Mouse (Mus musculus): ENCODE results near the gene Magi2. TPM values are rescaled to one million over a fixed set of nuclear protein-coding genes. Genes with fewer than 3 reads are reported as not detected.

Gene Magi2
- polyA plus RNA-seq, 1 experiment from 2014 or later, result 22.3 TPM

DNA sequence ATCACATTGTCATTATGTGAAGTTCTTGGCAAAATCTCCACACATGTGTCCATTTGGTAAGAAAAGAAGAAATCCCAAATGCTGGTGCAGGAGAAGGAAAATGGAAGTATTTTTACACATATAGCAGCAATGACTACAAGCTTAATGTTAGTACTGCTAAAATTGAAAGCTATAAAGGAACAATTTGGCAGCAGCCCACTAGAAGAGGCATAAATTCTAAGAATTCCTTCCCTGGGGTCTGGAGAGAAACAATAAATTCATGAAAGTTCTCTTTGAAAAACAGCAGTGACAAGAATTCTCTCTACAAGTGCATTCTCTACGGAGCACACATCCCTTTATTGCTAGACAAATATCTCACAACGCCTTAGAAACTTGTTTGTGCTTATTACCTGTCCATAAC lies 913.4 kb downstream of the Magi2 start:
- peaks cover 12% of the 10 kb centered on the region for H3K4me1 ChIP-seq
- 65% methylated on average over 2 of the region's 2 CpGs for WGBS
- no peak overlapping the region for H3K9ac ChIP-seq
- ATAC-seq (ENCODE audit: low FRiP score), result no peak
- no peaks in the 10 kb centered on the region for H3K9me3 ChIP-seq
- no peak overlapping the region for H3K4me2 ChIP-seq
- no peak overlapping the region for H3K4me3 ChIP-seq (replicated peaks)
- H3K27me3 ChIP-seq, result no peaks in the 10 kb centered on the region
- H3K36me3 ChIP-seq (replicated peaks), result no peaks in the 10 kb centered on the region
- H3K27ac ChIP-seq, result 0 out of 2 replicates have a peak overlapping the region, but pooled peaks have one; percentile 31

GRCm38 (mm10) chr5:20140662-20141444 lies 914.0 kb downstream of the Magi2 start:
- Histone ChIP-seq H3K36me3 (replicated peaks) (no peaks in the 10 kb centered on the region), H3K27me3 (no peaks in the 10 kb centered on the region), H3K9me3 (no peaks in the 10 kb centered on the region), H3K4me2 (peak overlapping the region; percentile 13; the same call in 1 of the 2 replicates), H3K9ac (no peak overlapping the region), H3K4me3 (replicated peaks) (no peak overlapping the region), H3K4me1 (peaks cover 12% of the 10 kb centered on the region), H3K27ac (peak overlapping the region; percentile 71)
- 36% methylated on average over 10 of the region's 10 CpGs for WGBS
- ATAC-seq (ENCODE audit: low FRiP score), result peak; percentile 71; the same call in 1 of the 2 replicates

DNA sequence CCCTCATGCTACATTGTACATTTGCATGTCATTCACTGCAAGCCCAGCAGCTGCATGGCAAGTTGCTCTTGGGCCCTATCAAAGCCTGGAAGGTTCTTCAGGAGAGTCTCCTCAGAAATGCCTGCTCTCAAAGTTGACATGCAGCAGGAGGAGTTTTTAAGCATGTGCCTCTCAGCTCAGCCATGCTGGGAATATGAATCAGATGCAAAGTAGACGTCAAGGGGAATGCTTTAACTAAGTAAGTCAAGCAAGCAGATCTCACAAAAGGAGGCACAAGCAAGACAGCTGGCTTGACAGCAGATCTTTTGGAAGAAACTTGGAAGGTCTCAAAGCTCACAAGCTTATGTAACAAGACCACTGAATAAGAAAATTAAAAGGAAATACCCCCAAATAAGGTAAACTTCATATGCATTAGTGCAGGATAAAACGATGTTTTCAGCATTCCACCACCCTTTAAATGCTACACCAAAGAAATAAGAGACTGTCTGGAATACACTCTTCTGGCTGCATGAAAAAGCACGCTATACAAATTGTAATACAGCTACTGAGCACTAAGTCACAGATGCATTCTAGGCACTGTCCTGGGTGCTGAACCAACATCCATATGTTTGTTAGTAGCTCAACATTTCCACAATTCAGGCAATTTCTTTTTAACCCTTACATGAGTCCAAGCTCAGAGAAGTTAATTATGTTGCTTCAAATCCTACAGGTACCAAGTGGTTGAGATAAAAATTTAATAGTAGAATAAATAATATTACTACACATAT lies 926.7 kb downstream of the Magi2 start:
- no peak overlapping the region for H3K27ac ChIP-seq
- no peaks in the 10 kb centered on the region for H3K36me3 ChIP-seq (replicated peaks)
- no peaks in the 10 kb centered on the region for H3K9me3 ChIP-seq
- H3K9ac ChIP-seq, result no peak overlapping the region
- no peak for ATAC-seq (ENCODE audit: low FRiP score)
- no peak overlapping the region for H3K4me2 ChIP-seq
- 44% methylated on average over 3 of the region's 3 CpGs for WGBS
- H3K4me1 ChIP-seq, result peaks cover 7% of the 10 kb centered on the region
- H3K27me3 ChIP-seq, result no peaks in the 10 kb centered on the region
- no peak overlapping the region for H3K4me3 ChIP-seq (replicated peaks)

DNA sequence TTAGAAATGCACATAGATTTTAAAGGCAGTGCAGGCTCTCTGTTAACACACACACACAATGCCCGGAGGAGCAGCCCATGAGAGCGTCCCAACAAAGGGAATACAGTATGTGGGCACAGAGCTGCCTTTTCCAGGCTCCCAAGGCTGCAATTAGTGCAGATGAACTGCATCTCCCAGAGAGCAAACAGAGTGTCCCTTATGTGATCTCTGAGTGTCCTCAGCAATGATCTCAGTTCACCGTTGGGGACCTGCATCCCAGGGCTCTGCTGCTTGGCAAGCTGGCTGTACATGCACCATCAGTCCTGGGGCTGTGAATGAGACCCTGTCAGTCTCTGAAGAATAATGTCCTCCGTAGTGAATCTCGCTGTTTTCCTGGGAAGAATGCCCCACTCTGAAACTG lies 969.9 kb downstream of the Magi2 start:
- 52% methylated on average over 5 of the region's 5 CpGs for WGBS
- Histone ChIP-seq H3K27me3 (no peaks in the 10 kb centered on the region), H3K27ac (no peak overlapping the region), H3K36me3 (replicated peaks) (no peaks in the 10 kb centered on the region), H3K9ac (no peak overlapping the region), H3K9me3 (no peaks in the 10 kb centered on the region), H3K4me3 (replicated peaks) (no peak overlapping the region), H3K4me2 (no peak overlapping the region), H3K4me1 (peaks cover 4% of the 10 kb centered on the region; the same call in 1 of the 2 replicates)
- ATAC-seq (ENCODE audit: low FRiP score), result no peak

DNA sequence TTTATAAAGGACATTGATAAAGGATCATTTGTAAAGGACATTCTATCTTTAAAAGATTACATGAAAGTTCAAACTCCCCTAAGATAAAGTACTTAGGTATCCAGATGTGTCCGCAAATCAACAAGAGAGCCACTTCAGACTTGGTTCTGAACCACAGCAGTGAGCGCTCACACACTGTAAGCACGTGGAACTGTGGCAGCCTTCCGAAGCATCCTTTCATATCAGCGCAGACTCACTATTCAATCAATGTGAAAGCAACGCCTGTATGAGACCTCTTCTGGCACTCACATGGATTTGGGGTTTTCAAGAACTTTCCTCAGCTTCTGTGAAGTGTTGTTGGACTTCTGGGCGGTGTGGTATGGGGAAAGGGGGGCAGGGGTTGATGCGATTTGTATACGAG lies 970.6 kb downstream of the Magi2 start:
- Histone ChIP-seq H3K4me2 (no peak overlapping the region), H3K4me3 (replicated peaks) (no peak overlapping the region), H3K36me3 (replicated peaks) (no peaks in the 10 kb centered on the region), H3K9ac (no peak overlapping the region), H3K9me3 (no peaks in the 10 kb centered on the region), H3K27me3 (no peaks in the 10 kb centered on the region), H3K27ac (no peak overlapping the region), H3K4me1 (peaks cover 4% of the 10 kb centered on the region; the same call in 1 of the 2 replicates)
- ATAC-seq (ENCODE audit: low FRiP score), result no peak
- WGBS, result 87% methylated on average over 9 of the region's 9 CpGs

GRCm38 (mm10) chr5:20201348-20201747 lies 974.5 kb downstream of the Magi2 start:
- H3K36me3 ChIP-seq (replicated peaks), result no peaks in the 10 kb centered on the region
- 60% methylated on average over 1 of the region's 1 CpGs for WGBS
- H3K4me3 ChIP-seq (replicated peaks), result no peak overlapping the region
- no peak for ATAC-seq (ENCODE audit: low FRiP score)
- no peak overlapping the region for H3K9ac ChIP-seq
- no peak overlapping the region for H3K27ac ChIP-seq
- no peak overlapping the region for H3K4me2 ChIP-seq
- no peaks in the 10 kb centered on the region for H3K27me3 ChIP-seq
- peaks cover 4% of the 10 kb centered on the region; the same call in 1 of the 2 replicates for H3K4me1 ChIP-seq
- no peaks in the 10 kb centered on the region for H3K9me3 ChIP-seq

- Histone ChIP-seq H3K4me2 (no peak overlapping the region), H3K9me3 (no peaks in the 10 kb centered on the region), H3K36me3 (replicated peaks) (no peaks in the 10 kb centered on the region), H3K4me1 (no peaks in the 10 kb centered on the region), H3K27me3 (no peaks in the 10 kb centered on the region), H3K9ac (no peak overlapping the region), H3K27ac (no peak overlapping the region), H3K4me3 (replicated peaks) (no peak overlapping the region)
- WGBS, result 94% methylated on average over 2 of the region's 2 CpGs
- ATAC-seq (ENCODE audit: low FRiP score), result no peak
Measured at GRCm38 (mm10) chr5:20208110-20208509, 981.3 kb downstream of the Magi2 start.

DNA sequence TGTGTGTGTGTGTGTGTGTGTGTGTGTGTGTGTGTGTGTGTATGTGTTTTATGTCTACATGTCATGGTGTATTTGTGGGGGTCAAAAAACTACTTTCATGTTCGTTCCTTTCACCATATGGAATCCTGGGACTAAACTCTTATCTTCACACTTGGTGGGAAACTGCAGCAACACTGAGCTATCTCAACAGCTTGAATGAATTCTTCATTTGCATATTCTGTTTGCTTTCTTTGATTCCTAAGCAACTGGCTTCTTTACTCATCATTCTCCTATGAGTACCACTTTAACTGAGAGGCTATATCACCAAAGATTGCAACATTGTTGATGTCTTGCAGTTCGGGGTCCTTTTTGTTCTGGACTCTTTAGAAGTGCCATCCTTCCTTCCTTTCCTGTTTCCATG lies 986.5 kb downstream of the Magi2 start:
- Histone ChIP-seq H3K9ac (no peak overlapping the region), H3K27ac (no peak overlapping the region), H3K9me3 (no peaks in the 10 kb centered on the region), H3K4me1 (no peaks in the 10 kb centered on the region), H3K4me2 (no peak overlapping the region), H3K27me3 (no peaks in the 10 kb centered on the region), H3K36me3 (replicated peaks) (no peaks in the 10 kb centered on the region), H3K4me3 (replicated peaks) (no peak overlapping the region)
- WGBS, result 80% methylated on average over 2 of the region's 2 CpGs
- no peak for ATAC-seq (ENCODE audit: low FRiP score)

DNA sequence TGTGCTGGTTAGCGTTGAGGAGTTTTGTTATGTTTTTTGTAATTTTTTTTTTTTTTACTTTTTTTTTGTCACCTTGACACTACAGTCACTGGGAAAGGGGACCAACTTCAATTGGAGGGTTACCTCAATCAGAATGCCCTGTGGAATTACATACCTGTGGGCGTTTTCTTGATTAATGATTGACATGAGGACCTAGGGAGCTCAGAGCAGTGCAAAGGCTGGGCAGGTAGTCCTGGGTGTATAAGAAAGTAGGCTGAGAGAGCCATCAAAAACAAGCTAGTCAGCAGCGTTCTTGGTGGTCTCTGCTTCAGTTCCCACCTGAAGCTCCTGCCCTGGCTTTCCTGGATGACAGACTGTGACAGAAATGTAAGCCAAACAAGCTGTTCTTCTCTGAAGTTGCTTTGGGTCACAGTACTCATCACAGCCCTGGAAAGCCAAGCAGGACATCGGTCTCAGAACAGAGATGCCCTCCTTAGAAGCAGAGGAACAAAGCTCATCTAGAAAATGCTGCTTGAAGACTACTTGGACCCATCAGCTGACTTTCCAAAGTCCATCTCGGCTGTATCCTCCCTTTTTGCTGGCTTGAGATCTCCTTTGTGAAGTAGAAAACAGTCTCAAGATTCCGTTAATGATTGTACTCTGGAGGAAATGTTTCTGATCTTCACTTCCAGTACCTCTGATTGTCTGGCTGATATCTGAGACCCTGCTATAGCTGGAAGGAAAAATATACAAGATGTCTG lies 999.8 kb downstream of the Magi2 start:
- Histone ChIP-seq H3K27me3 (no peaks in the 10 kb centered on the region), H3K36me3 (replicated peaks) (no peaks in the 10 kb centered on the region), H3K4me2 (no peak overlapping the region), H3K9me3 (no peaks in the 10 kb centered on the region), H3K9ac (no peak overlapping the region), H3K27ac (no peak overlapping the region), H3K4me3 (replicated peaks) (no peak overlapping the region), H3K4me1 (peaks cover 15% of the 10 kb centered on the region)
- WGBS, result 86% methylated on average over 6 of the region's 6 CpGs
- ATAC-seq (ENCODE audit: low FRiP score), result no peak

GRCm38 (mm10) chr5:20227912-20228762 lies 1001.3 kb downstream of the Magi2 start:
- peaks cover 15% of the 10 kb centered on the region for H3K4me1 ChIP-seq
- peak overlapping the region; percentile 36 for H3K4me2 ChIP-seq
- peak; percentile 47; the same call in 1 of the 2 replicates for ATAC-seq (ENCODE audit: low FRiP score)
- WGBS, result 49% methylated on average over 16 of the region's 16 CpGs
- H3K4me3 ChIP-seq (replicated peaks), result peak overlapping the region; percentile 14
- H3K9me3 ChIP-seq, result no peaks in the 10 kb centered on the region
- H3K27ac ChIP-seq, result 0 out of 2 replicates have a peak overlapping the region, but pooled peaks have one; percentile 42
- no peaks in the 10 kb centered on the region for H3K27me3 ChIP-seq
- H3K9ac ChIP-seq, result no peak overlapping the region
- H3K36me3 ChIP-seq (replicated peaks), result no peaks in the 10 kb centered on the region

DNA sequence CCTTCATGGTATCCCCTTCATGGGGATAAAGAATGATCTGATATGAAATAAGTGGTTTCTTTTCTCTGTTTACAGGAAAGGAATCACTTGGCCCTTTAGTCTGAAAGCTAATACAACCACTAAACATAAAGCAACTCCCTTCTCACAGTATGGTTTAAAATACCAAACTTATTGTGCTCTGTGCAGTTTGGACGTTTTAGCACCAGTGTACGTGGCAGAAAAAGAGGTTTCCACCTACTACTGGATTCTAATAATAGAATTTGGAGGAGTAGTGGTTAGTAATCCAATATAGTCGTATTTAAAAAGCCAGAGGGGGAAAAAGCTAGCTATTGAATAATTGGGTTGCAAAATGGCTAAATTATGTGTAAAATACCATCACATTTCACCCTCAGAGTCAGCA lies 1005.1 kb downstream of the Magi2 start:
- no peaks in the 10 kb centered on the region for H3K9me3 ChIP-seq
- no peak for ATAC-seq (ENCODE audit: low FRiP score)
- no peak overlapping the region for H3K4me2 ChIP-seq
- H3K4me1 ChIP-seq, result peaks cover 12% of the 10 kb centered on the region
- no peak overlapping the region for H3K27ac ChIP-seq
- no peaks in the 10 kb centered on the region for H3K27me3 ChIP-seq
- H3K36me3 ChIP-seq (replicated peaks), result no peaks in the 10 kb centered on the region
- no peak overlapping the region for H3K4me3 ChIP-seq (replicated peaks)
- 75% methylated on average over 3 of the region's 3 CpGs for WGBS
- H3K9ac ChIP-seq, result no peak overlapping the region
